Mouse (Mus musculus) kidney, adult 9 months (tissue): ENCODE data around the gene D6Ertd527e.
"Not testable (repeated sequence)": the region's sequence is repeated elsewhere in the genome, so short reads cannot be mapped to it uniquely, and the experiment has no call there.

ENCODE experiments used
- DNase-seq: peaks from one replicate; pipeline ENCODE4 v3.0.0; 2022

D6Ertd527e gene

GRCm38 (mm10) chr6:87104123-87104796, at the start of gene D6Ertd527e:
TSS of gene D6Ertd527e (plus strand) at chr6:87104746.
- DNase-seq: no peak

DNA sequence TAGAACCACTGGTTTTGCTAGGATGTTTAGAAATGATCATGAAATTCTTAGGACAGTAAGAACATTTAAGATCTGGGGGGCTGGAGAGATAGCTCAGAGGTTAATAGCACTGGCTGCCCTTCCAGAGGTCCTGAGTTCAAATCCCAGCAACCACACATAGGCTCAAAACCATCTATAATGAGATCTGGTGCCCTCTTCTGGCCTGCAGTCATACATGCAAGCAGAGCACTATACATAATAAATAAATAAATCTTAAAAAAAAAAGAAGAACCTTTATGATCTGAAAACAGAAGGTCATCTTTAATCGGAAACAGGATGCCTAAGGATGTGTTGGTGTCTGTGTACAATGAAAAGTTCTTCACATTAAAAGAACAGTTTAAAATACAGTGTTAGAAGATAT, 44.8 kb upstream of the D6Ertd527e start:
- no peak for DNase-seq

DNA sequence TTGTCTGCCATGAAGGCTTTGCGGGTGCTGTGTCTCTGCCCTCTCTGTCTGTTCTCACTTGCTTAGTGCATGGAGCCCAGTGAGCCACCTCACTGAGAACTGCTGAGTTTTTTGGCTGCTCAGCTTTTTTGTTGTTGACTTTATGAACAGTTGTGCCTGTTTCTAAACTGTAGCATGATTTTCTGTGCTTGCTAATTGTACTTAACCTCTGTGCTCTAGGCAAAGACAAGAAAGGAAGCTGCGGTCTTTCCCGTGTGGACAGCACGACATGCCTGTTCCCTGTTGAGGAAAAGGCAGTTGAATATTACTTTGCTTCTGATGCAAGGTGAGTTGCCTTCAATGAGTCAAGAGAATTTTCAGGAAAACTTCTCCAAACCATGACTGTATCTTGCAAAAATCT, 41.0 kb upstream of the D6Ertd527e start:
- DNase-seq: no peak

GRCm38 (mm10) chr6:87068209-87068608, 36.3 kb upstream of the D6Ertd527e start:
- no peak for DNase-seq

DNA sequence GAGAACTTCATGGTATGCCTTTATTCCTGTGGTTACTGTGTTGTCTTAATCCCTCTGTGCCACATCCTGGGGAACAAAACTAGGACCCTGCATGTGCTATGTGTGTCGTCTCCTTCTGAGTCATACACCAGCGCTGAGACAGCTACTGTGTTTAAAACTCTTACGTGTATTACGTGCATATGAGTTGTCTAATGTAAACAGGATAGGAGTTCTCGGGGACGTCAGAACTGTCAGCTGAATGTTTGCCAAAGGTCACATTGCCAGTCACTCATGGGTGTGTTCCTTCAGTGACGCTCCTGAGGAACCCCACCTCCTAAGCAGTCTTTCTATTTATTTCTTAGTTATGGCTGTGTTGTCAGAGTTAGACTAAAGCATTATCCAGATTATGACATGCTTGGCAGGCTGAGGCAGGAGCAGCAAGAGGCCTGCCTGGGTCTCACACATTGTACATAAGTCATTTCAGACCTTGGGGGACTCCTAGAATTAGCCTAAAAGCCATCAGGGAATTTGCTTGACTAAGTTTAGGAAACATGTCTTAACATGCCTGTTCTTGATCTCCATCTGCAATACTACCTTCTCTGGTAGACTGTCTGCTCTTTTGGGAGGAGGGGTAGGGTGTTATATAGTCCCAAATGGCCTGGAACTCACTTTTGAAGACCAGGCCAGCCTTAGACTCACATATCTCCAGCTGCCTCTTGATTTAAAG, 35.2 kb upstream of the D6Ertd527e start:
- no peak for DNase-seq

GRCm38 (mm10) chr6:87070641-87071040, 33.9 kb upstream of the D6Ertd527e start:
- no peak for DNase-seq

GRCm38 (mm10) chr6:87072759-87073158, 31.8 kb upstream of the D6Ertd527e start:
- DNase-seq: no peak

DNA sequence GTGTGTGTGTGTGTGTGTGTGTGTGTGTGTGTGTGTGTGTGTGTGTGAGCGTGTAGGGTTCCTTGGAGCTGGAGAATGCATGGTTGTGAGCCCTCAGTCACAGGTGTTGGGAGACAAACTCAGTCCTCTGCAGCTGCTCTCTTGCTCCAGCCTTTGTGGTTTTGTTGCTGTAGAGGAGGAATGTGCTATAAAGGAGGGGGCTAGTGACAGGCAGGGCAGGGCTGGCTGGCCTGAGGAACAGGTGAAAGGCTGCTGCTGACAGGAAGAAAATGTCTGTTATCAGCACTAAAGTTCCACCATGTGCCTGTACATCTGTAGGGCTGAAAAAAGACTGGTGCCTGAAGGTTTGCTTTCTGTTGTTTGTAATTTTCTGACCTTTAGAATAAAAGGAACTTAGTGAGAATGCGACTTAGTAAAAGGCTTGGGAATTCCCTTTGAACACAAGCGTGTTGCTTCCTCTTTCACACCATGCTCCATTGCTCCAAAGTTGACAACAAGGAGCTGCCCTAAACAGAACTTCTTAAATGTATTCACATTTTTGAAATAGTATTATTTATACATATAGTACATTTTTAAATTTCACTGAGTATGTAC, 29.4 kb upstream of the D6Ertd527e start:
- DNase-seq: no peak

GRCm38 (mm10) chr6:87079457-87079856, 25.1 kb upstream of the D6Ertd527e start:
- no peak for DNase-seq

- no peak for DNase-seq
These were observed 19.5 kb upstream of the D6Ertd527e start for GRCm38 (mm10) chr6:87085026-87085425.

DNA sequence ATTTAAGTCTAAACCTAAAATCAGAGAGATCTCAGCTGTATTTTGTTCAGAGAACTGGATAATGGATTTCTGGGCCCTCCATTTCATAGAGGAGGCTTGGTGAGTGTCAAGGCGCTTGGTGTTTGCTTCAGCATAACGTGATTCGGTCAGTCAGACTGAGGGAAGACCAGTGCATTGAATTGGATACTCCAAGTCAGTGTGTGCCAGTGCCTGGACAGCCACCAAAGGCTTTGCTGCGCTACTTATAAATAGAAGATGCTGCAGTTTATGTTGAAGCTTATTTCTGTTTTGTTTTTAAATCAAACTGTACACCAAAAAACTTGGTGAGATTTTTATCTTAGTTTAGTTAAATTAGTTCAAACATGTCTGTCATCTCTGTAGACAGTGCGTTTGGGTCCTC, 16.2 kb upstream of the D6Ertd527e start:
- no peak for DNase-seq

DNA sequence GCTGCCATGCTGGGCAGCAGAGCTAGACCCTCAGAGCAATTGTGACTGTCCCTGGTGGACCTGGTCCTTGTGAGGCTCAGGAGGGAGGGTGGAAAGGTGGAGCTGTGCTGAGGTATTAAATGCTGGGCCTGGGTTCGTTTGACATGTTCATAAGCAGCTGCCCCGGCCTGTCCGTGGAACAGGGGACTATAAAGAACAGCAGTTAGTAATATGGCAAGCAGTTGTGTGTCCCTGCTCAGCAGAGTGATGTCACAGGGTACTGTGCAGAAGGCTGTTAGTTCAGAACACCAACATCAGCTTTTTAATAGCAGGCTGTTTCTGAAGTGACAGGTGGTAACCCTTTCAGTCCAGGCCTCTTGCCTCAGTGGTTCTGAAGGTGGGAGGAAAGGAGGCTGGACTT, 13.7 kb upstream of the D6Ertd527e start:
- DNase-seq: no peak

DNA sequence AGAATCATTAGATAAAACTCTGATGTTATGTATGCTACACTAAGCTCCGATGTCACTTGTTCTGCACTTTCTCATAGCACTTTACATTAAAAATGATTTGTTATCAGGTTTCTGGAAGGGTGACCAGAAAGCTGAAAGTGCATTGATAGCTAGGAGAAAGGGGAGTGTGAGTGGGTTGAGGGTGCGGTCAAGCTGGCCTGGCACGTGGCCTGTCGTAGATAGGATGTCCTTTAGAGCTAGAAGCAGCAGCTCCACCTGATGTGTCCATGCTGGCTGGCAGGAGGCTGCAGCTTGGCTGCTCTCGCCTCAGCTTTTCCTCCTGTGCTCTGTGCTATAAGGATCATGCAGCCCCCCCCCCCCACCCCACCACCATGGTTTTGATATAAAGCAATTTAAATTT, 12.1 kb upstream of the D6Ertd527e start:
- DNase-seq: no peak

GRCm38 (mm10) chr6:87093631-87094030, 10.9 kb upstream of the D6Ertd527e start:
- DNase-seq: not testable (repeated sequence)

DNA sequence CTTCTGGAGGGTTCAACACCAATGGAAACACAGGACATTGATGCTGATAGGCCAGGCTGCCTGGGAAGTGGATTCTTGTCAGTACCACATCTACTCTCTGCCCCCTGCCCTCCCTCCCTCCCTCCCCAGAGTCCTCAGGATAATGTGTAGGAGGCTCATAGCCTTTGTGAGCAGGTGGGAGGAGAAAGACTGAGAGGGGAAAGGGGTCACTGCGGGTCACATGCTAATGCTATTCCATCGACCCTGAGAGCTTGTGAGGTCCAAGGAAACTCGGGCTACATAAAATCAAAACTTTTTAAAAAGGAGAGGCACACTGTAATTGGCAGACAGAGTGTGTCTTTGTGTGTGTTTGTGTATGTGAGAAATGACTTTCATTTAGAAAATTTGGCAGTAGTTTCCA, 5.3 kb upstream of the D6Ertd527e start:
- DNase-seq: no peak

- no peak for DNase-seq
These were observed 4.8 kb upstream of the D6Ertd527e start for GRCm38 (mm10) chr6:87099671-87100296.

- no peak for DNase-seq
These were observed 4.1 kb upstream of the D6Ertd527e start for GRCm38 (mm10) chr6:87100297-87101020.

- peak; percentile 87 for DNase-seq
These were observed 3.1 kb upstream of the D6Ertd527e start for GRCm38 (mm10) chr6:87101281-87101954.

DNA sequence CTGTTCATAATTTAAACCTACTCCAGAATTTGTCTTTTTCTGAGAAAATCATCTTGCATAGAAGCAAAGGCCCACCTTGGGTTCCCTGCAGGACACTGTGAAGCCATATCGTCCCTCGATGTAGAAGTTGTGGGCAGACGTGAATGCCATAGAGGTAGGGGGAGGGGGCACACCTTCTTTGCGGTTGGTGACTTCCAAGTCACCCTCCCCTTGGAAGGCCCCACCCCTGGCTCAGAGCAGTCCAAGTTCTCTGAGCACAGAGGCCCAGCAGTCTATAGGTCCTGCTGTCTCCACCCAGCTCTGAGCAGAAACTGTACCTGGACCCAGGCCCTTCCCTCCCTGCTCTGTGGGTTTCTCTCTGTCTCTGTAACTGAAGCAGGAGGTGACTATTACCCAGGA, 2.6 kb upstream of the D6Ertd527e start:
- no peak for DNase-seq

DNA sequence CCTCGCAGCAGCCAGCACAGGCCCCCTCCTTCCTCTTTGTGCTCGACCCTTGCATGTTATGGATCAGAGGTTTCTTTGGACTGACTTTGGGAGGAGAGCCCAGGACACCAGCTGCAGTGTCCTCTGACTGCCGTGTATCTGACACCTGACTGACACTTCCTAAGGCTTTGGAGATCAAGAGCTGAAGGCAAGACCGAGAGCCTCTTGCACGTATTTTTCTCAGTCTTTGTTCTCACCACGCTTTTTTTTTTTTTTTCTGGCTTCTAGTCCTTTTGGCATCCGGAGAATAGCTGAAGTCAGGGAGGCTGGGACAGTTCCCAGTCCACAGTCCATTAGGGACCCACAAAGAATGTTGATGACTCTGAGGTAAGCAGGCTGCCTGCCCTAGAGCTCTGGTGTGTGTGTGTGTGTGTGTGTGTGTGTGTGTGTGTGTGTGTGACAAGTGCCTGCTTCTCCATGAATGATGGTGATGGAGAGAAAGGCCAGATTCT, 2.1 kb upstream of the D6Ertd527e start:
- DNase-seq: peak; percentile 13

GRCm38 (mm10) chr6:87103314-87103713, 1.2 kb upstream of the D6Ertd527e start:
- no peak for DNase-seq

GRCm38 (mm10) chr6:87111493-87111892, 6.9 kb downstream of the D6Ertd527e start:
- DNase-seq: no peak
